Mouse (Mus musculus): Measurements from ENCODE around the gene Zswim1.
"Not testable (repeated sequence)": the region's sequence is repeated elsewhere in the genome, so short reads cannot be mapped to it uniquely, and the experiment has no call there.

Zswim1 gene

DNA sequence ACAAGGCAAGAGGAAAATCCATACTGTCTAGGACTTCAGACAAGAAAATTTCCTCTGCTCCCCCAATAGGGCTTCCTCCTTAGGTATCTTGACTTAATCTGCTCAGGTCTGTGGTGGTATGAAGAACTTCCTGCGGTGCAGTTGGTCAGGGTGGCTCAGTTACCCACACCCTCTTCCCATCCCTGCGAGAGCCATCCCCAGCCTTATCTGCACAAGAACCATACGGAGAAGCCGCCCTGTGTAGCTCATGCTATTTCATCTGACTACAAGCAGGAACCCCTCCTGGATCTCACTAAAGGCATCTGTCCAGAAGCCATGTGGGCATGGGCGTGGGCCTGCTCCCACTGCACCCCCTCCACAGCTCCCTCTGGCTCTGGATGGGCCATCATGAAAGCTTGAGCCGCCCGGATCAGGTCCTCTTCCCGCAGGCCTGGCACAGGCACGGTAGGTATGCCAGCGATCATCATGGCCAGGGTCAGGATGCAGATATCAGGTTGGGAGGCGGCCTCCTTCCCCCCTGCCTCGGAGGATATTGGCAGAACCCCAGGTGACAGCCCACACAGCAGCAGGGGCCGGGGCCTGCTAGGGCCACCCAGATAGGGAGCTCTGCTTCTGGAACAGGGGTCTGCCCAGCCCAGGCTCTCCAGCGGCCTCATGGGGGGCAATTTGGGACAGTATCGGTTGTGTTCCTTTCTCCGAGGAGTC lies 4.8 kb downstream of the Zswim1 start:
- intact Hi-C loops (cut with DNase I) = no loop called here

GRCm38 (mm10) chr2:164828437-164828836 lies 6.0 kb downstream of the Zswim1 start, which contains the start of gene Spata25:
TSS of gene Spata25 (minus strand) at chr2:164828537.
- intact Hi-C loops (cut with DNase I) = no loop called here

DNA sequence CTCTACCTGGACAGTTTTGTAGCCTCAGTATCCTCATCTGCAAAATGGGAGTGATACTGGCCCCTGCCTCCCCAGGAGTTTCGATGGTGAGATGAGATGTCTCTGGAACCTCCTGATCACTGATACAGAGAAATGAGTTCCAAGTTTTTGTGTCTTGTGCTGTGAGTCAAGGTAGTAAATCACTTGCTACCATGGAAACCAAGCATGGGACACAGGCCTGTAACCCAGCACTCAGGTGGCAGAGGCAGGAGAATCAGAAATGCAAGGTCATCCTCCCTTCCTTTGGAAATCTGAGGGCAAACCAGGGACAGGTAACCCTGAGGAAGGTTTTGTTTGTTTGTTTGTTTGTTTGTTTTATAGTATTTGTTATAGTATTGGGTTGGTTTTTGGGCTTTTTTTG lies 6.6 kb downstream of the Zswim1 start:
- intact Hi-C loops (cut with DNase I) = no loop called here

DNA sequence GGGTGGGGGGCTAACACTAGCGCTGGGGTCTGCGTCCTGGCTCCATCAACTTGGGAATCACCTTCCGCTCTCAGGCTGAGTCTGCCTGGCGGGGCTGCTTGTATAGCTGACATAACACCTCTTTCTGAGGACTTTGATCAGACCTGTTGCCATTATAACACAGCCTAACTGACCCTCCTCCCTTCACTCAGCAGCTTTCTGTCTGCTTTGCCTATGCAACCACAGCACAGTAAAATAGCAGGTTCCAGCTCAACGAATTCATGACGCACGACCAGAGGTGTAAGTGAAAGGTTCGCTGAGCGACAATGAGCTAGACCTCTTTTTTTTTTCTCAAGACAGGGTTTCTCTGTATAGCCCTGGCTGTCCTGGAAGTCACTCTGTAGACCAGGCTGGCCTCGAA lies 8.5 kb downstream of the Zswim1 start:
- intact Hi-C loops (cut with DNase I) = loop anchor here (5.0 kb wide), 2 partner anchors 41 to 66 kb away; no protein-coding TSS in a partner anchor

GRCm38 (mm10) chr2:164832032-164832747 lies 9.7 kb downstream of the Zswim1 start:
- intact Hi-C loops (cut with DNase I) = loop anchor here (5.0 kb wide), 2 partner anchors 40 to 65 kb away; no protein-coding TSS in a partner anchor

DNA sequence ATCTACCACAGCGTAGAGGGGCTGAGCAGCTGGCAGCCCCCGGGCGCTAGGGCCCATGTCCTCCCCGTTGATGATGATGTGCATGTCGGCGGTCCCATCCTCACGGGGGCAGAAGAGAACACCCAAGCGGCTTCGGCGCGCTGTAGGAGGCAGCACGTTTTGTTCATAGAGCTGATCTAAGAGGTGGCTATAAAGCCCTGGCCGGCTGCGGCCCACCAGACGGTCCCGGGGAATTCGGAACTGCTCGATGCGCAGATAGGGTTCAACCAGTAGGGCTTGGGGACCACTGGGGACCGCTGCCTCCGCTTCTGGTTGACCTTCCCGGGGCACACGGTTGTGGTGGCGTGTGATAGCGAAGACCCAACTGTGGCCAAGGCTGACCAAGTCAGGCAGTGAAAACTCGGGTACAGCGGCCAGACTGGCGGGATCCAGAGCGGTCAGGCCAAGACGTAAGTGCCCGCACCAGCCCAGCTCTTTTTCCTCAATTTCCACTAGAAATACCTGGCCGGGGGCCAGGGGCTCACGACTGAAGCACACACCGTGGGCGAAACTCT lies 10.3 kb downstream of the Zswim1 start, which contains the start of gene Ctsa:
TSS of gene Ctsa (plus strand) at position 126 of the 554 bp plus-strand sequence.
- intact Hi-C loops (cut with DNase I) = loop anchor here (5.0 kb wide), 2 partner anchors 39 to 64 kb away; no protein-coding TSS in a partner anchor

DNA sequence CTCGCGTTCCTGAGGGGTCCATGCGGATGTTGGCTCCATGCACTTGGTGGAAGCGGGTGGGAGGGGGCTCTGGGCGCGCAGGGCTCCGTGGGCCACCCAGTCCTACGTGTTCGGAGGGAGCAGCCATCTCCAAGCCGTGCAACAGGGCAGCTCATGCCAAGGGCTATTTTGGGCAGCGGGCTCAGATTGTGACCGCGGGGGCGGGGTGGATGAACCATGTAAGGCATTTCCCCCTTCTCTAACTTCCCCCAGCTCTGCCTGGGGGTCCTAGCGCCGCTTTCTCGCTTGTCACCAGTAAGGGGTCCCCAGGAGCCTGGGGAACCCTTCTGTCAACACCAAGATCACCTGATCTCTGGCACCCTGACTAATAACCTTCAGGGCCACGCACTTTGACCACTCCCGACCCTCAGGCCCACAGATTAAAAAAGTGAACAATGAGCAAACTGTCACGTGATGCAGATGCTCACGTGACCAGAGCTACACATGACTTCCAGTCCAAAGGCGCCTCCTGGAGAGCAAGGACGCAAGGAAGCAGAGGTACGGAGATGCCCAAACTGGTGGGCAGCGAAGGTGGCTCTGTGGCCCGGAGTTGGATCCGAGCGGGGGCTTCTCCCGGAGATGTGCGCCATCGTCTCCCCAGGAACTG lies 11.0 kb downstream of the Zswim1 start, which contains the start of gene Neurl2:
TSS of gene Neurl2 (minus strand) at position 143 of the 646 bp plus-strand sequence.
- intact Hi-C loops (cut with DNase I) = loop anchor here (5.0 kb wide), 2 partner anchors 39 to 64 kb away; no protein-coding TSS in a partner anchor

GRCm38 (mm10) chr2:164834531-164834930 lies 12.0 kb downstream of the Zswim1 start:
- intact Hi-C loops (cut with DNase I) = loop anchor here (5.0 kb wide), 2 partner anchors 38 to 63 kb away; no protein-coding TSS in a partner anchor

DNA sequence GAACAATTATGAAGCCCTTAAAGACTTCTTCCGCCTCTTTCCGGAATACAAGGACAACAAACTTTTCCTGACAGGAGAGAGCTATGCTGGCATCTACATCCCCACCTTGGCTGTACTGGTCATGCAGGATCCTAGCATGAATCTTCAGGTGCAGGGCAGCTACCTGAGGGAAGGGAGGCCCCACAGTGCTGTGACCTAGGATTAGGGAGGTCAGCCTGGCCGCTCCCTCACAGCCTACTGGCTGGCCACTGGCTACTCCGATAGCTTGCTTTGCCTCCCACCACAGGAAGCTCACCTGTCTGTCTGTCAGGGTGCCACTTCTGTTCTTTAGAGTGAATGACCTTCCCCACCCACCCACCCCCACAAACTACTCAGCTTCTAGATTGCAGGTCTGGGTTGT lies 12.7 kb downstream of the Zswim1 start:
- intact Hi-C loops (cut with DNase I) = no loop called here

DNA sequence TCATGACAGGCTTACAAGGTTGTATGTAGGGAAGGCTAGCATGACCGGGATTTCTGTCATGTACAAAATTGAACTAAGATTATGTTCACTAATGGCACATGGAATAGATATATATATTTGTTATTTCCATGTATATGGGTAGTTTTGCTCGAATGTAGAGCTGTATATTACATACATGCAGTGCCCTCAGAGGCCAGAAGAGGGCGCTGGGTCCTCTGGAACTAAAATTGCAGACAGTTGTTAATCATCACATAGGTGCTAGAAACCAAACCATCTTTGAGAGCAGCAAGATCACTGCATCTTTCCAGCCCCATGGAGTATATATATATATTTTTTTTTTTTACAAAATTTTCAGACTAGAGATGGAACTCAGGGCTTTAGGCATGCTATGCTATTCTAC lies 23.3 kb downstream of the Zswim1 start:
- intact Hi-C loops (cut with DNase I) = no loop called here

DNA sequence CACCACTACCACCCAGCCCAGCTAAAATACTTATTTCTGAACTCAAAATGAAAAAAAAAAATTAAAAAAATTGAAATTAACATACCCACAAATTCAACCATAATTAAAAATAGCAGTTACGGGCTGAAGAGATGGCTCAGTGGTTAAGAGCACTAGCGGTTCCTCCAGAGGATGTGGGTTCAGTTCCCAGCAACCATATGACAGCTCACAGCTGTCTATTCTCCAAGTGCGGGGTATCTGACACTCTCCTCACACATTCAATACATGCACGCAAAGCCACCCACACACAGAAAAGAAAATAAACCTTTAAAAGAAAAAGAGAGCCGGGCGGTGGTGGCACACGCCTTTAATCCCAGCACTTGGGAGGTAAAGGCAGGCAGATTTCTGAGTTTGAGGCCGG lies 27.6 kb downstream of the Zswim1 start:
- intact Hi-C loops (cut with DNase I) = no loop called here

DNA sequence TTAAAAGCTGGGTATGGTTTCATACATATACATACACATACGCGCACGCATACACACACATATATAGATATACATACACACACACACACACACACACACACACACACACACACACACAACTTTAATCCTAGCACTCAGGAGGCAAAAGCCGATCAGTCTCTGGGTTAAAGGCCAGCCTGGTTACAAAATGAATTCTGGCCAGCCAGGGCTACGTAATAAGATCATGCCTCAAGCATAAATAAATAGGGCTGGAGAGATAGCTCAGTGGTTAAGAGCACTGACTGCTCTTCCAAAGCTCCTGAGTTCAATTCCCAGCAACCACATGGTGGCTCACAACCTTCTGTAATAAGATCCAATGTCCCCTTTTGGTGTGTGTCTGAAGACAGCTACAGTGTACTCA lies 33.1 kb downstream of the Zswim1 start:
- intact Hi-C loops (cut with DNase I) = not testable (repeated sequence)

- intact Hi-C loops (cut with DNase I) = no loop called here
These were observed 34.0 kb downstream of the Zswim1 start for GRCm38 (mm10) chr2:164856309-164857100.

DNA sequence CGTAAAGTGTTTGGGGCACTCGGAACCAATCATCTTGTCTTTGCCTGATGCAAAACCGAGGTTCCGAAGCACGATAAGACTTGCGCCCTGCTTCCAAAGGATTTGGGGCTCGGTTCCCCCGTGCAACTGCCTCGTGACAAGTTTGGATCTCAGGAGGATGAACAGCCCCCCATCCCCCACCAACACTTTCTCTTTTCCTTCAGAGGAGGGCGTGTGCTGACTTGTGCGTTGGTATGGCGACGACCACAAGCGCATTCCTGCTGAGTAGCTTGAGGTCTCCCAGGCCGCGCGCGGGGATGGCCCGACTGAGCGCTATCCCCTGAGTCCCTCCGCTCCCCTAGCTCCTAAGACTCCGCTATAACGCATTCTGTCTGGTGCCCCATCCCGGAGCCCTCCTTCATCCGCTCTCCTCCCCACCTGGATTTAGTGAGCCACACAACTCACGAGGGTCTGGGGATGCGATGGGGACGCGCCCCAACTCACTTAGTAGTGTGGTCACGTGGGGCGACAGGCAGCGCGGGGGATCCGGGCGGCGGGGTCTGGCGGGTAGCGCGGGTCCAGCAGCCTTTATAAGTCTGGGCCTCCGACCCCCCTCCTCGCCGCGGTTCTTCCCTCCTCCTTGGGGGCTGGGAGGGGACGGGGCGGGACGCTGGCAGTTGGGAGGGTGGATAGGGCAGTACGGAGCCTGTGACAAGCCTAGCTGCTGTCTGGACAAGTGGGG lies 34.8 kb downstream of the Zswim1 start, which contains the start of gene Pltp:
TSS of gene Pltp (minus strand) at position 611 of the 721 bp plus-strand sequence.
- intact Hi-C loops (cut with DNase I) = no loop called here

DNA sequence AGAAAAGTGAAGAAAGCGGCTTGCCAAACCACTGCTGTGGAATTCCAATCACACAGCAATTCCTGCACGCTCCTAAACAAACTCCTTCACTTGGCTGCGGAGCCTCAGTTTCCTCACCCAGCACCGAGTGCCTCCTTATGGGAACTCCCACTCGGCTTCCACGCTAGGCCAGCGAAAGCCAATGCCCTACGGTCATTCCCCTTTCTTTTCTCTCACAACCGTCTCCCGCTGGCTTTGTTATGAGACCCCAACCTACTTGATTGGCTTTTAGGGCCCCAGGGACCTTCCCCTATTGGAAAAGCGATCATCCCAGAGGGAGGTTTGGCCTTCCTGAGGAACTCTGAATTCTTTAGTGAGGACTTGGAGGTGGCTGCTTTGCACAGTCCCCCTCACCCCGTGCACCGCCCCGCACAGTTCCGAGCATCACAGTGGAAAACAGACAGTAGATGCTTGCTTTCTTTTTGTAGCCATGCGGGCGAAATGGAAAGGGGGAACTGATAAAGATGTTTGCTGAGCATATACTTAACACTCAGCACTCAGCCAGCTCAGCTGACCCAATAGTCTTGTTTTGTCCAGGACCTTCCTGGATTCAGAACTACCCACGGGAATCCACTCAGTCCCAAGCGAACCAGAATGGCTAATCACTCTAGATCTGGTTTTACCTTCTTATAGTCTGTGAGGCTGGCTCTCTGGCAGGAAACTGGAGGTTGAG lies 35.5 kb downstream of the Zswim1 start:
- intact Hi-C loops (cut with DNase I) = no loop called here

- intact Hi-C loops (cut with DNase I) = no loop called here
These were observed 36.7 kb downstream of the Zswim1 start for GRCm38 (mm10) chr2:164859155-164859554.

DNA sequence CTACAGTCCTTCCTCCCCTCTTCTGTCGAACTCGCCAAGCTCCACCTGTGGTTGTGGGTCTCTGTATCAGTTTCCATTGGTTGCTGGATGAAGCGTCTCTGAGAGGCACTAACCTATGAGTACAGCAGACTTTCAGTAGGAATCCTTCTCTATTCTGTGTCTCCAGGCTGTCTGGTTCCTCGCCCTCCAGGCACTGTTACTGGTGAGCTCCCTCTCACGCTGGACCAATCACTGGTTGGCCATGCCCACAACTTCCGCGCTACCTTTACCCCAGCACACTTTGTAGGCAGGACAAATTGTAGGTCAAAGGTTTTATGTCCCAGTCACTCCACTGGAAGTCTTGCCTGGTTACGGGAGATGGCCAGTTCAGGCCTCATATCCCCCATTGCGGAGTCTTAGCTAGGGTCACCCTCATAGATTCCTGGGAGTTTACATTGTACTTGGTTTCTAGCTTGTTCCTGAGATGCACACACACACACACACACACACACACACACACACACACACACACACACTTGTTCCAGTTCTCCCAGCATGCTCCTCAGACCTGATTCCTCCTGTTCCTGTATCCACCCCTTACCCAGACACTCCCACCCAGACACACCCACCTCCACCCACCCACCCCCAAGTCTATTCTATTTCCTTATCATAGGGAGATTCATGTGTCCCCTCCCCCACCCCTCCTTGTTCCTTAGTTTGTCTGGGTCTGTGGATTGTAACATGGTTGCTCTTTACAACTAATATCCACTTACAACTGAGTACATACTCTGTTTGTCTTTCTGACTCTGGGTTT lies 37.4 kb downstream of the Zswim1 start:
- intact Hi-C loops (cut with DNase I) = no loop called here

GRCm38 (mm10) chr2:164861094-164861493 lies 38.6 kb downstream of the Zswim1 start:
- intact Hi-C loops (cut with DNase I) = no loop called here
